Mouse (Mus musculus): ENCODE results near the gene Nradd. TPM values are rescaled to one million over a fixed set of nuclear protein-coding genes. Genes with fewer than 3 reads are reported as not detected.

Nradd gene
- polyA plus RNA-seq (2017; shearing (Covaris generic)): 1.8 TPM

GRCm38 (mm10) chr9:110624361-110625166 is at the start of gene Nradd:
Gene Nradd, minus strand, starts transcription at chr9:110624452.

GRCm38 (mm10) chr9:110656249-110657221 is 32.3 kb upstream of the Nradd start, which contains the start of gene Ccdc12:
Gene Ccdc12, plus strand, starts transcription at chr9:110656503.

GRCm38 (mm10) chr9:110653655-110654461 is 29.6 kb upstream of the Nradd start, which contains the start of gene Nbeal2:
Gene Nbeal2, minus strand, starts transcription at chr9:110654161.

Other genes with a start within 250 kb of the Nradd start
- gene Ptpn23, start 216.2 kb downstream of the Nradd start, polyA plus RNA-seq (2017; shearing (Covaris generic)): 6.7 TPM
- gene Ngp, start 204.7 kb downstream of the Nradd start, polyA plus RNA-seq (2017; shearing (Covaris generic)): not detected
- 12.0 TPM for gene Klhl18, start 147.8 kb downstream of the Nradd start, polyA plus RNA-seq (2017; shearing (Covaris generic))
- gene Kif9, start 147.5 kb downstream of the Nradd start, polyA plus RNA-seq (2017; shearing (Covaris generic)): 0.25 TPM
- 37.8 TPM for gene Setd2, start 91.9 kb downstream of the Nradd start, polyA plus RNA-seq (2017; shearing (Covaris generic))
- gene Nbeal2, start 29.7 kb upstream of the Nradd start, polyA plus RNA-seq (2017; shearing (Covaris generic)): 74.0 TPM
- 179 TPM for gene Ccdc12, start 32.1 kb upstream of the Nradd start, polyA plus RNA-seq (2017; shearing (Covaris generic))
- not detected for gene Myl3, start 117.4 kb upstream of the Nradd start, polyA plus RNA-seq (2017; shearing (Covaris generic))
- not detected for gene Pth1r, start 122.7 kb upstream of the Nradd start, polyA plus RNA-seq (2017; shearing (Covaris generic))
- gene Prss42, start 173.7 kb upstream of the Nradd start, polyA plus RNA-seq (2017; shearing (Covaris generic)): not detected
- gene Prss44, start 189.5 kb upstream of the Nradd start, polyA plus RNA-seq (2017; shearing (Covaris generic)): not detected
- not detected for gene Prss43, start 202.2 kb upstream of the Nradd start, polyA plus RNA-seq (2017; shearing (Covaris generic))
- gene Prss45, start 210.1 kb upstream of the Nradd start, polyA plus RNA-seq (2017; shearing (Covaris generic)): not detected
- gene Prss46, start 220.1 kb upstream of the Nradd start, polyA plus RNA-seq (2017; shearing (Covaris generic)): not detected
- gene Prss50, start 233.5 kb upstream of the Nradd start, polyA plus RNA-seq (2017; shearing (Covaris generic)): not detected

Measured in effector memory CD4-positive, alpha-beta T cell, adult 5 months (primary cell).